Mouse (Mus musculus): Measurements from ENCODE around the gene Sptbn1.

The Sptbn1 gene

GRCm38 (mm10) chr11:30210100-30210811 is 57.7 kb downstream of the Sptbn1 start:
- DNase-seq = no peak

GRCm38 (mm10) chr11:30209495-30209894 is 58.5 kb downstream of the Sptbn1 start:
- no peak for DNase-seq

GRCm38 (mm10) chr11:30204398-30204797 is 63.6 kb downstream of the Sptbn1 start:
- DNase-seq = no peak

GRCm38 (mm10) chr11:30200391-30200790 is 67.6 kb downstream of the Sptbn1 start:
- DNase-seq = no peak

- DNase-seq = peak; percentile 38
These were observed 69.8 kb downstream of the Sptbn1 start for GRCm38 (mm10) chr11:30198091-30198675.

- peak; percentile 49 for DNase-seq
These were observed 70.3 kb downstream of the Sptbn1 start for GRCm38 (mm10) chr11:30197564-30198090.

GRCm38 (mm10) chr11:30196368-30197070 is 71.5 kb downstream of the Sptbn1 start:
- DNase-seq = no peak

GRCm38 (mm10) chr11:30195756-30196155 is 72.2 kb downstream of the Sptbn1 start:
- DNase-seq = no peak

- DNase-seq = no peak
These were observed 73.2 kb downstream of the Sptbn1 start for GRCm38 (mm10) chr11:30194800-30195199.

- no peak for DNase-seq
These were observed 77.0 kb downstream of the Sptbn1 start for GRCm38 (mm10) chr11:30190959-30191358.

GRCm38 (mm10) chr11:30190119-30190518 is 77.9 kb downstream of the Sptbn1 start:
- no peak for DNase-seq

- no peak for DNase-seq
These were observed 81.0 kb downstream of the Sptbn1 start for GRCm38 (mm10) chr11:30186902-30187470.

GRCm38 (mm10) chr11:30184527-30184926 is 83.4 kb downstream of the Sptbn1 start:
- DNase-seq = no peak

GRCm38 (mm10) chr11:30182716-30183411 is 85.1 kb downstream of the Sptbn1 start:
- DNase-seq = no peak

GRCm38 (mm10) chr11:30178193-30178592 is 89.8 kb downstream of the Sptbn1 start:
- no peak for DNase-seq

GRCm38 (mm10) chr11:30177145-30177840 is 90.7 kb downstream of the Sptbn1 start:
- DNase-seq = no peak

- no peak for DNase-seq
These were observed 91.9 kb downstream of the Sptbn1 start for GRCm38 (mm10) chr11:30176111-30176510.

GRCm38 (mm10) chr11:30175623-30176022 is 92.4 kb downstream of the Sptbn1 start:
- no peak for DNase-seq

- DNase-seq = no peak
These were observed 96.3 kb downstream of the Sptbn1 start for GRCm38 (mm10) chr11:30171586-30172178.

GRCm38 (mm10) chr11:30171184-30171583 is 96.8 kb downstream of the Sptbn1 start:
- DNase-seq = no peak

GRCm38 (mm10) chr11:30166551-30166922 is 101.4 kb downstream of the Sptbn1 start:
- no peak for DNase-seq

All from cerebellum, adult 8-10 months (tissue).